Mouse (Mus musculus) liver, embryonic 14.5 days (tissue): Measurements from ENCODE around the gene Neurod4. TPM values are rescaled to one million over a fixed set of nuclear protein-coding genes. Genes with fewer than 3 reads are reported as not detected.
"Not testable (repeated sequence)": the region's sequence is repeated elsewhere in the genome, so short reads cannot be mapped to it uniquely, and the experiment has no call there.

Source experiments
- ATAC-seq: fragments of 200-750 bp; cut with Nextera tagmentation; 2 replicates; pipeline ENCODE4 v1.8.0; 2017; ENCODE audit warnings: moderate number of reproducible peaks, mild to moderate bottlenecking, moderate library complexity; ENCODE audit not compliant: insufficient read depth
- DNase-seq, 3 experiments: peaks; one replicate each; pipeline ENCODE4 v3.0.0-alpha.2; 2012 to 2013; ENCODE audit warnings: low read depth in 3 of 3, low spot score in 3 of 3
- H3K27ac ChIP-seq: fragments of 300-500 bp; sonication (generic); 2 replicates; pipeline ENCODE4 v1.5.1; 2014; ENCODE audit warnings: moderate library complexity, mild to moderate bottlenecking, control low read depth, inconsistent platforms
- H3K27me3 ChIP-seq: fragments of 300-500 bp; sonication (generic); 2 replicates; pipeline ENCODE4 v1.6.1; 2014; ENCODE audit warnings: mild to moderate bottlenecking, low read length, moderate library complexity; ENCODE audit not compliant: control insufficient read depth, insufficient read depth
- H3K36me3 ChIP-seq: fragments of 300-500 bp; sonication (generic); replicated peaks from 2 replicates; pipeline ENCODE4 v1.6.1; 2014; ENCODE audit warnings: low read depth; ENCODE audit not compliant: control insufficient read depth, insufficient read depth
- H3K4me1 ChIP-seq, 2 experiments: fragments of 200-500 bp in 1 of 2; fragments of 300-500 bp in 1 of 2; sonication (generic) in 1 of 2; replicated peaks; 2 replicates each; pipeline ENCODE4 v1.6.1; 2012 to 2014; ENCODE audit warnings: antibody characterized with exemption in 1 of 2, inconsistent platforms in 1 of 2, low read length in 1 of 2; ENCODE audit not compliant: control insufficient read depth in 2 of 2, insufficient read depth in 2 of 2
- H3K4me2 ChIP-seq: fragments of 300-500 bp; sonication (generic); 2 replicates; pipeline ENCODE4 v1.6.1; 2014; ENCODE audit warnings: low read depth, mild to moderate bottlenecking, control low read depth, moderate library complexity
- H3K4me3 ChIP-seq, 2 experiments: fragments of 200-500 bp in 1 of 2; fragments of 300-500 bp in 1 of 2; sonication (generic) in 1 of 2; 2 replicates each; pipeline ENCODE4 v1.5.1; 2012 to 2014; ENCODE audit warnings: low read depth in 2 of 2, low read length in 2 of 2, mild to moderate bottlenecking in 2 of 2, control low read depth in 1 of 2, inconsistent platforms in 1 of 2, moderate library complexity in 1 of 2; ENCODE audit not compliant: insufficient read depth in 1 of 2
- H3K9ac ChIP-seq: fragments of 300-500 bp; sonication (generic); replicated peaks from 2 replicates; pipeline ENCODE4 v1.6.1; 2014; ENCODE audit warnings: mild to moderate bottlenecking, control low read depth, moderate library complexity
- H3K9me3 ChIP-seq: fragments of 300-500 bp; sonication (generic); 2 replicates; pipeline ENCODE4 v1.6.1; 2016; ENCODE audit warnings: low read length, mixed read lengths; ENCODE audit not compliant: control insufficient read depth
- CTCF ChIP-seq: IDR thresholded peaks from 2 replicates; pipeline ENCODE4 v1.5.1; 2016; ENCODE audit warnings: antibody characterized with exemption, low read depth, control low read depth
- EP300 ChIP-seq: IDR thresholded peaks from 2 replicates; pipeline ENCODE4 v1.6.1; 2016; ENCODE audit warnings: antibody characterized with exemption, low read depth
- WGBS: fragments of 180-500 bp; shearing (Covaris S2); extraction: QIAGEN DNeasy Blood & Tissue Kit; methylation state at CpG from one replicate; pipeline ENCODE4 v1.1.7; 2014; ENCODE audit not compliant: insufficient replicate concordance; 5-methylcytosine and 5-hydroxymethylcytosine counted together
- polyA plus RNA-seq, 2 experiments: library from polyadenylated mRNA; depleted of rRNA in 1 of 2; stranded (reverse) in 1 of 2; unstranded in 1 of 2; fragments of >200 nt; fragmentation: Nextera tagmentation in 1 of 2; extraction: Ambion mirVana in 1 of 2; gene quantifications; 2 replicates each; pipeline versions ENCODE4 v1.2.1 to v1.2.3; 2012 to 2014

Gene Neurod4
- polyA plus RNA-seq, 2 experiments, result not detected

GRCm38 (mm10) chr10:130318720-130319119, 38.7 kb upstream of the Neurod4 start:
- DNase-seq, result no peak
- H3K27ac ChIP-seq, result no peak overlapping the region
- 21% methylated on average over 4 of the region's 4 CpGs for WGBS

GRCm38 (mm10) chr10:130315846-130316245, 35.8 kb upstream of the Neurod4 start:
- Histone ChIP-seq H3K27me3 (no peaks in the 10 kb centered on the region), H3K4me3 (no peak overlapping the region), H3K9me3 (no peaks in the 10 kb centered on the region), H3K4me2 (no peak overlapping the region), H3K27ac (no peak overlapping the region), H3K36me3 (no peaks in the 10 kb centered on the region), H3K4me1 (no peaks in the 10 kb centered on the region), H3K9ac (no peak overlapping the region)
- DNase-seq (no peak), ATAC-seq (no peak)
- no peak for TF ChIP-seq EP300
- TF ChIP-seq CTCF, result no peak

More at GRCm38 (mm10) chr10:130318720-130319119, 38.7 kb upstream of the Neurod4 start:
- Histone ChIP-seq H3K4me2 (no peak overlapping the region), H3K4me3 (no peak overlapping the region), H3K9me3 (no peaks in the 10 kb centered on the region), H3K27me3 (no peaks in the 10 kb centered on the region), H3K36me3 (no peaks in the 10 kb centered on the region), H3K9ac (no peak overlapping the region), H3K4me1 (no peaks in the 10 kb centered on the region)
- ATAC-seq, result no peak
- TF ChIP-seq EP300 (no peak), CTCF (no peak)

- DNase-seq (no peak), ATAC-seq (0 out of 2 replicates have a peak, but pooled peaks have one; percentile 37)
- no peak overlapping the region for H3K4me2 ChIP-seq
Observed at GRCm38 (mm10) chr10:130314110-130314829, 34.2 kb upstream of the Neurod4 start.

GRCm38 (mm10) chr10:130313531-130313930, 33.5 kb upstream of the Neurod4 start:
- H3K36me3 ChIP-seq, result no peaks in the 10 kb centered on the region
- ATAC-seq (peak; percentile 63; the same call in 1 of the 2 replicates), DNase-seq (no peak)
- no peak overlapping the region for H3K27ac ChIP-seq
- no peaks in the 10 kb centered on the region for H3K27me3 ChIP-seq
- H3K4me1 ChIP-seq, result no peaks in the 10 kb centered on the region
- WGBS, result 29% methylated on average over 1 of the region's 1 CpGs
- TF ChIP-seq CTCF, result peak; percentile 56
- TF ChIP-seq EP300, result no peak
- H3K9me3 ChIP-seq, result no peaks in the 10 kb centered on the region
- no peak overlapping the region for H3K4me3 ChIP-seq
- no peak overlapping the region for H3K4me2 ChIP-seq
- no peak overlapping the region for H3K9ac ChIP-seq

More at GRCm38 (mm10) chr10:130314110-130314829, 34.2 kb upstream of the Neurod4 start:
- Histone ChIP-seq H3K27me3 (no peaks in the 10 kb centered on the region), H3K4me3 (no peak overlapping the region), H3K27ac (no peak overlapping the region), H3K4me1 (no peaks in the 10 kb centered on the region), H3K9ac (no peak overlapping the region), H3K36me3 (no peaks in the 10 kb centered on the region), H3K9me3 (no peaks in the 10 kb centered on the region)
- WGBS, result 40% methylated on average over 2 of the region's 2 CpGs
- TF ChIP-seq EP300 (no peak), CTCF (no peak)

- H3K36me3 ChIP-seq, result no peaks in the 10 kb centered on the region
- ATAC-seq (no peak), DNase-seq (no peak)
- no peaks in the 10 kb centered on the region for H3K27me3 ChIP-seq
- no peak for TF ChIP-seq CTCF
- no peak for TF ChIP-seq EP300
- WGBS, result 31% methylated on average over 2 of the region's 2 CpGs
- no peak overlapping the region for H3K4me2 ChIP-seq
- no peaks in the 10 kb centered on the region for H3K4me1 ChIP-seq
- no peak overlapping the region for H3K4me3 ChIP-seq
- no peak overlapping the region for H3K9ac ChIP-seq
- no peak overlapping the region for H3K27ac ChIP-seq
- no peaks in the 10 kb centered on the region for H3K9me3 ChIP-seq
Observed at GRCm38 (mm10) chr10:130311534-130312227, 31.6 kb upstream of the Neurod4 start.

- H3K27me3 ChIP-seq, ATAC-seq, H3K4me1 ChIP-seq, H3K9ac ChIP-seq, H3K27ac ChIP-seq, DNase-seq, H3K36me3 ChIP-seq, H3K9me3 ChIP-seq, H3K4me3 ChIP-seq, H3K4me2 ChIP-seq: not testable (repeated sequence)
- WGBS, result 42% methylated on average over 2 of the region's 5 CpGs
Observed at GRCm38 (mm10) chr10:130304138-130304537, 24.1 kb upstream of the Neurod4 start.
